Mouse (Mus musculus) embryonic facial prominence, embryonic 12.5 days (tissue): Measurements from ENCODE around the gene Rln3. TPM values are rescaled to one million over a fixed set of nuclear protein-coding genes. Genes with fewer than 3 reads are reported as not detected.
A peak's percentile ranks its signal among the peaks of the same experiment; 100 is the strongest.

Experiments
- ATAC-seq: fragments of 200-750 bp; cut with Nextera tagmentation; 2 replicates; pipeline ENCODE4 v1.8.0; 2017; ENCODE audit not compliant: insufficient number of reproducible peaks, insufficient read depth, low FRiP score, low TSS enrichment
- H3K27ac ChIP-seq: fragments of 300-500 bp; sonication (generic); 2 replicates; pipeline ENCODE4 v1.5.1; 2016; ENCODE audit warnings: mild to moderate bottlenecking
- H3K27me3 ChIP-seq: fragments of 300-500 bp; sonication (generic); 2 replicates; pipeline ENCODE4 v1.6.1; 2016; ENCODE audit warnings: mild to moderate bottlenecking, moderate library complexity
- H3K36me3 ChIP-seq: fragments of 300-500 bp; sonication (generic); 2 replicates; pipeline ENCODE4 v1.6.1; 2016; ENCODE audit warnings: mild to moderate bottlenecking
- H3K4me1 ChIP-seq: fragments of 300-500 bp; sonication (generic); 2 replicates; pipeline ENCODE4 v1.6.1; 2016
- H3K4me2 ChIP-seq: fragments of 300-500 bp; sonication (generic); replicated peaks from 2 replicates; pipeline ENCODE4 v1.6.1; 2016; ENCODE audit warnings: mild to moderate bottlenecking, moderate library complexity
- H3K4me3 ChIP-seq: fragments of 300-500 bp; sonication (generic); 2 replicates; pipeline ENCODE4 v1.5.1; 2016; ENCODE audit warnings: mild to moderate bottlenecking
- H3K9ac ChIP-seq: fragments of 300-500 bp; sonication (generic); 2 replicates; pipeline ENCODE4 v1.6.1; 2016; ENCODE audit warnings: mild to moderate bottlenecking, moderate library complexity
- H3K9me3 ChIP-seq: fragments of 300-500 bp; sonication (generic); 2 replicates; pipeline ENCODE4 v1.6.1; 2016; ENCODE audit warnings: mild to moderate bottlenecking, moderate library complexity
- WGBS: fragments of 180-500 bp; shearing (Covaris S2); methylation state at CpG from one replicate; pipeline ENCODE4 v1.1.7; 2016; 5-methylcytosine and 5-hydroxymethylcytosine counted together
- polyA plus RNA-seq: library from polyadenylated mRNA; unstranded; fragments of >200 nt; fragmentation: Nextera tagmentation; extraction: Ambion mirVana; gene quantifications from 2 replicates; pipeline ENCODE4 v1.2.1, GENCODE M21; 2016

The Rln3 gene
- polyA plus RNA-seq, 1 experiment from 2014 or later: not detected

- H3K27ac ChIP-seq: no peak within 1 kb of the TSS
- peak within 1 kb of the TSS; percentile 32 for H3K4me2 ChIP-seq
- H3K4me1 ChIP-seq: peaks cover 39% of the 10 kb centered on the region
- H3K4me3 ChIP-seq: peak within 1 kb of the TSS; percentile 7; the same call in 1 of the 2 replicates
- WGBS: 24% methylated on average over 61 of the region's 61 CpGs
- peaks cover 15% of the 10 kb centered on the region; the same call in 1 of the 2 replicates for H3K27me3 ChIP-seq
- ATAC-seq: no peak
- peaks cover 20% of the 10 kb centered on the region for H3K36me3 ChIP-seq
- peak within 1 kb of the TSS; percentile 20; the same call in 1 of the 2 replicates for H3K9ac ChIP-seq
- no peaks in the 10 kb centered on the region for H3K9me3 ChIP-seq
These were observed 43.4 kb downstream of the Rln3 start, which contains the start of gene 1700067K01Rik for GRCm38 (mm10) chr8:84001281-84002000. Gene 1700067K01Rik, plus strand, starts transcription at chr8:84001502.

GRCm38 (mm10) chr8:83999825-84000224 is 45.0 kb downstream of the Rln3 start:
- Histone ChIP-seq H3K4me2 (peak overlapping the region; percentile 83), H3K9me3 (no peaks in the 10 kb centered on the region), H3K4me3 (peak overlapping the region; percentile 81), H3K9ac (no peak overlapping the region), H3K36me3 (peaks cover 23% of the 10 kb centered on the region), H3K27ac (no peak overlapping the region), H3K27me3 (peaks cover 15% of the 10 kb centered on the region; the same call in 1 of the 2 replicates), H3K4me1 (peaks cover 41% of the 10 kb centered on the region)
- WGBS: 91% methylated on average over 2 of the region's 2 CpGs
- ATAC-seq: no peak

DNA sequence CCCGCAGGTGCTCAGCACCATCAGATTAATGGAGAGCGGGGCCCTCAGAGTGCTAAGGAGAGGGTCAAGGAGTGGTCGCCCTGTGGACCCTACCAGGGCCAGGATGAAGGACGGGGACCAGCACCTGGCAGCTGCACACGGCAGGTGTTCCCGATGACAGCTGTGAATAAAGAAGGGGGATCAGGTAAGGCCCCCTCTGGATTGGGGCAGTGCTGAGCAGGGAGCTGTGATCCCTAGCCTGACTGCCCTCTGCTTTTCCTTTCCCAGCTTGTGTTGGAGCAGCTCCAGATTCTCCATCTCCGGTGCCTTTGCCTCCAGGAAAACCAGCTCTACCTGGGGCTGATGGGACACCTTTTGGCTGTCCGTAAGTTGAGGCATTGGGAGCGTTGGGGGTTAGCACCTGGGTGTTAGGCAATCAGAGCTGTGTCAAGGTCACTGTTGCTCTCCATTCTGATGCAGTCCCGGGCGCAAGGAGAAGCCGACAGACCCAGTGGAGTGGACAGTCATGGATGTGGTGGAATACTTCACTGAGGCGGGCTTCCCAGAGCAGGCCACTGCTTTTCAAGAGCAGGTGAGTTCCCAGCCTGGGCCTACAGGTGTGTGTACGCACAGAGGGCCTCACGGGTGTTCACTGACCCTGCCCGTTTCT is 45.6 kb downstream of the Rln3 start:
- H3K36me3 ChIP-seq: peaks cover 29% of the 10 kb centered on the region
- WGBS: 68% methylated on average over 16 of the region's 16 CpGs
- peak overlapping the region; percentile 81 for H3K4me3 ChIP-seq
- H3K9me3 ChIP-seq: no peaks in the 10 kb centered on the region
- 0 out of 2 replicates have a peak overlapping the region, but pooled peaks have one; percentile 93 for H3K27ac ChIP-seq
- peaks cover 15% of the 10 kb centered on the region; the same call in 1 of the 2 replicates for H3K27me3 ChIP-seq
- peak overlapping the region; percentile 82 for H3K9ac ChIP-seq
- ATAC-seq: no peak
- peaks cover 41% of the 10 kb centered on the region for H3K4me1 ChIP-seq
- H3K4me2 ChIP-seq: peak overlapping the region; percentile 83

GRCm38 (mm10) chr8:83998231-83999056 is 46.4 kb downstream of the Rln3 start:
- no peaks in the 10 kb centered on the region for H3K9me3 ChIP-seq
- H3K4me2 ChIP-seq: peak overlapping the region; percentile 83
- ATAC-seq: 0 out of 2 replicates have a peak, but pooled peaks have one; percentile 23
- H3K27ac ChIP-seq: peak overlapping the region; percentile 93
- WGBS: under 1% methylated on average over 81 of the region's 92 CpGs
- H3K27me3 ChIP-seq: peaks cover 15% of the 10 kb centered on the region; the same call in 1 of the 2 replicates
- peak overlapping the region; percentile 81 for H3K4me3 ChIP-seq
- H3K9ac ChIP-seq: peak overlapping the region; percentile 82
- H3K4me1 ChIP-seq: peaks cover 37% of the 10 kb centered on the region
- peaks cover 33% of the 10 kb centered on the region for H3K36me3 ChIP-seq

- Histone ChIP-seq H3K9me3 (no peaks in the 10 kb centered on the region), H3K9ac (peak within 1 kb of the TSS; percentile 86), H3K27ac (peak within 1 kb of the TSS; percentile 99), H3K4me2 (peak within 1 kb of the TSS; percentile 83), H3K4me1 (peaks cover 29% of the 10 kb centered on the region), H3K27me3 (peaks cover 15% of the 10 kb centered on the region; the same call in 1 of the 2 replicates), H3K4me3 (peak within 1 kb of the TSS; percentile 84), H3K36me3 (peaks cover 31% of the 10 kb centered on the region)
- 1% methylated on average over 17 of the region's 112 CpGs for WGBS
- no peak for ATAC-seq
These were observed 47.2 kb downstream of the Rln3 start, which contains the start of gene Samd1 for GRCm38 (mm10) chr8:83997511-83998141. Gene Samd1, plus strand, starts transcription at chr8:83997672.

DNA sequence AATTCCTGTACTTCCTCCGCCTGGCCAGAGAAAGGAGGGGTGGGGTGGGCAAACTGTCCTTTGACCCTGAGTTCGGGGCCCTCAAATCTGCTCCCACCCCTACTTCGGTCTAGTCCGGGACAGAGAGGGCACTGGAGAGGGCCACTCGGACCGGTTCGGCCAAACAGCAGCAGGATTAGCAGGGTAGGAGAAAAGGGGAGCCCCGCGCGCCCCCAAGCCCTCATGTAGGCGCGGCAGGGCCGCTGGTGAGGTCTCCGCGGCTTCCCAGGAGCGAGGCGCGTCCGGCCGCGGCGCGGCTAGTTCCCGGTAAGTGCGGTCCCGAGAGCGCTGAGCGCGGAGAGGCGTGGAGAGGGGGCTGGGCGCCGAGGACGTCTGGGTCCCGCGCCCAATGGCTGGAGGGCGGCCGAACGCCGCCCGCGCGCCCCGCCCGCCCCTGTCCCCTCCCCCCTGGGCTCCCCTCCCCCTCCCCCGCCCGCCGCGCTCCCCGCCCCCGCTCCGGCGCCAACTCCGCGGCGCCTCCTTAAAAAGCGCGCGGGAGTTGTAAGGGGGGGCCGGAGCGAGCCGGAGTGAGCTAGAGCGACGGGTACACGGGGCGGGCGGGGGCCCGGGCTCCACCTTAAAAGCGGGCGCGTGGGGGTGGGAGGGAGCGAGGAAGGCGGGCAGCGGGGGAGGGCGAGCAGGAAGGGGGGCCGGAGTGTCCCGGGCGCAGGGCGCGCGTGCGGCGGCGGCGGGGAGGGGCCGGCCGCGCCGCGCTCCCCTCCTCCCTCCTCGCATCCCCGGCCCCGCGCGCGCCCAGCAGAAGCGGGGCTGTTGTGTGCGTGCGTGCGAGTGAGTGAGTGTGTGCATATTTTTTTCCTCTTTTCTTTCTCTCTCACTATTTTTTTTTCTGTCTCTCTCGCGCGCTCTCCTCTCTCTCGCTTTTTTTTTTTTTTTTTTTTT is 48.0 kb downstream of the Rln3 start:
- H3K36me3 ChIP-seq: peaks cover 36% of the 10 kb centered on the region
- peaks cover 27% of the 10 kb centered on the region for H3K4me1 ChIP-seq
- under 1% methylated on average over 22 of the region's 103 CpGs for WGBS

GRCm38 (mm10) chr8:83995973-83996372 is 48.8 kb downstream of the Rln3 start:
- Histone ChIP-seq H3K27ac (peak overlapping the region; percentile 99), H3K4me2 (peak overlapping the region; percentile 72), H3K9me3 (no peaks in the 10 kb centered on the region), H3K9ac (peak overlapping the region; percentile 86), H3K27me3 (peaks cover 8% of the 10 kb centered on the region; the same call in 1 of the 2 replicates), H3K4me3 (peak overlapping the region; percentile 84), H3K4me1 (peaks cover 19% of the 10 kb centered on the region), H3K36me3 (peaks cover 42% of the 10 kb centered on the region)
- no peak for ATAC-seq
- WGBS: 14% methylated on average over 12 of the region's 12 CpGs

More for the DNA sequence above, 48.0 kb downstream of the Rln3 start:
- peak overlapping the region; percentile 86 for H3K9ac ChIP-seq
- peak overlapping the region; percentile 84 for H3K4me3 ChIP-seq
- ATAC-seq: peak; percentile 68
- H3K27me3 ChIP-seq: peaks cover 15% of the 10 kb centered on the region; the same call in 1 of the 2 replicates
- peak overlapping the region; percentile 72 for H3K4me2 ChIP-seq
- H3K9me3 ChIP-seq: no peaks in the 10 kb centered on the region
- peak overlapping the region; percentile 99 for H3K27ac ChIP-seq

- Histone ChIP-seq H3K36me3 (peaks cover 48% of the 10 kb centered on the region), H3K4me3 (no peak overlapping the region), H3K9ac (no peak overlapping the region), H3K4me1 (peaks cover 10% of the 10 kb centered on the region), H3K4me2 (no peak overlapping the region), H3K27ac (no peak overlapping the region), H3K9me3 (no peaks in the 10 kb centered on the region), H3K27me3 (no peaks in the 10 kb centered on the region)
- 82% methylated on average over 3 of the region's 3 CpGs for WGBS
- ATAC-seq: no peak
These were observed 50.8 kb downstream of the Rln3 start for GRCm38 (mm10) chr8:83994030-83994429.
